Mouse (Mus musculus) G1E (cell line): ENCODE results near the gene Flrt1.

ENCODE experiments used
- CTCF ChIP-seq: IDR thresholded peaks from 2 replicates; pipeline ENCODE4 v1.5.1; 2012; ENCODE audit warnings: low read depth, low read length, inconsistent platforms, mixed read lengths
- GATA1 ChIP-seq: IDR thresholded peaks from 2 replicates; pipeline ENCODE4 v1.6.1; 2012; ENCODE audit warnings: borderline replicate concordance, low read length, inconsistent platforms, mixed read lengths
- POLR2AphosphoS5 ChIP-seq: IDR thresholded peaks from 2 replicates; pipeline ENCODE4 v1.6.1; 2012; ENCODE audit warnings: low read depth, low read length, inconsistent platforms; ENCODE audit not compliant: insufficient replicate concordance
- TAL1 ChIP-seq: conservative IDR thresholded peaks from 2 replicates; pipeline ENCODE4 v1.6.1; 2012; ENCODE audit warnings: low read depth, low read length, inconsistent platforms, mixed read lengths

DNA sequence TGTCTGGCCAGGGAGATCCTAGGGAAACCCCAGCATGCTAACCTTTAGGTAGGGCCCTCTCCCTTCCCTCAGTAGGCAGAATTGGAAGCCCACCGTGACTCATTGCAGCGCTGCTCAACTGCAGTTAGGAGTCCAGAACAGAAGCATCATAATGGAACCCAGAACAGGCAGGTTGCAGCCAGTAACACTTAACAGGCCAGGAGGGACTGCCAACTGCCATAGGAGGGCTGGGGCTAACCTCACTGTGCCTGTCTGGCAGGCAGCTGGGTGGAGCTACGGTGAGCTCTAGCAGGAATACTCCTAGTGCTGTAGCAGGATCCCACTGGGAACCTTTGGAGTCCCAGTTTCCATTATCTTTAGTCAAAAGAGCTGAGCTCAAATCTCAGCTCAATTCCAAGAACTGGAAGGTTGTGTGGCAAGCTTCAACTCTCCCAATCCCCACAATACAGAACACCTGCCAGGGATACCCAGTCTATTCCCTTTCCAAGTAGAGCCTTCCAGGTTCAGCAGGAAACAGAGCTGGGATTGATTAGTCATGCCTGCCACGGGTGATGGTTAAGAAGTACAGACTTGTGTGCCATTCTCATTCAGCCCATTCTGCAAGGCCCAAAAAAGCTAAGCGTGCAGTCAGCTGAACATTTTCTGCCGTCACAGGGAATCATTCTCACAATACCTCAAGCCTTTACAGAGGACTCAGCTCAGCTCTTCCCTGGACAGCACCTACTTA is 46.6 kb upstream of the Flrt1 start:
- TF ChIP-seq CTCF (no peak), GATA1 (no peak), TAL1 (no peak), POLR2AphosphoS5 (no peak)
